Mouse (Mus musculus) ES-Bruce4 (cell line): ENCODE measurements around the gene Lypla2.

Experiments
- CTCF ChIP-seq: IDR thresholded peaks from one replicate; pipeline ENCODE4 v1.8.1; 2011; ENCODE audit warnings: low read depth, low read length
- EP300 ChIP-seq: IDR thresholded peaks from 2 replicates; pipeline ENCODE4 v1.6.1; 2011; ENCODE audit warnings: low read depth, low read length; ENCODE audit not compliant: insufficient read depth
- POLR2A ChIP-seq: IDR thresholded peaks from one replicate; pipeline ENCODE4 v1.8.1; 2011; ENCODE audit warnings: low read length; ENCODE audit not compliant: insufficient read depth

- TF ChIP-seq POLR2A: no peak
- TF ChIP-seq CTCF: no peak
- TF ChIP-seq EP300: no peak
Measured at GRCm38 (mm10) chr4:135955886-135956285, 16.5 kb downstream of the Lypla2 start.
